Mouse (Mus musculus): ENCODE measurements around the gene Unc13b. TPM values are rescaled to one million over a fixed set of nuclear protein-coding genes. Genes with fewer than 3 reads are reported as not detected.
A peak's percentile ranks its signal among the peaks of the same experiment; 100 is the strongest.

The Unc13b gene
- polyA plus RNA-seq, 1 experiment from 2014 or later, result 3.0 TPM

- Histone ChIP-seq H3K4me2 (replicated peaks; ENCODE audit: low read depth, low read length) (no peak overlapping the region), H3K27ac (ENCODE audit: low read length) (no peak overlapping the region), H3K36me3 (ENCODE audit: insufficient read depth, low read length) (no peaks in the 10 kb centered on the region), H3K27me3 (replicated peaks; ENCODE audit: insufficient read depth, low read length) (no peaks in the 10 kb centered on the region), H3K9ac (replicated peaks; ENCODE audit: low read depth) (no peak overlapping the region), H3K4me3 (ENCODE audit: low read depth, low read length) (no peak overlapping the region), H3K9me3 (ENCODE audit: low read length) (no peaks in the 10 kb centered on the region), H3K4me1 (ENCODE audit: insufficient read depth, low read depth, low read length) (no peaks in the 10 kb centered on the region)
- ATAC-seq, result no peak
- WGBS, result 89% methylated on average over 5 of the region's 5 CpGs
- DNase-seq (ENCODE audit: low spot score), result no peak
- TF ChIP-seq EP300 (IDR thresholded peaks at IDR 0.05) (no peak), CTCF (IDR thresholded peaks at IDR 0.05) (no peak)
Measured at GRCm38 (mm10) chr4:43189381-43189780, 130.6 kb downstream of the Unc13b start.

GRCm38 (mm10) chr4:43204946-43205345, 146.2 kb downstream of the Unc13b start:
- no peak for ATAC-seq
- Histone ChIP-seq H3K36me3 (ENCODE audit: insufficient read depth, low read length) (no peaks in the 10 kb centered on the region), H3K9me3 (ENCODE audit: low read length) (no peaks in the 10 kb centered on the region), H3K4me3 (ENCODE audit: low read depth, low read length) (no peak overlapping the region), H3K9ac (replicated peaks; ENCODE audit: low read depth) (no peak overlapping the region), H3K4me1 (ENCODE audit: insufficient read depth, low read depth, low read length) (no peaks in the 10 kb centered on the region), H3K4me2 (replicated peaks; ENCODE audit: low read depth, low read length) (no peak overlapping the region), H3K27me3 (replicated peaks; ENCODE audit: insufficient read depth, low read length) (no peaks in the 10 kb centered on the region), H3K27ac (ENCODE audit: low read length) (no peak overlapping the region)
- WGBS, result 83% methylated on average over 2 of the region's 2 CpGs
- TF ChIP-seq EP300 (IDR thresholded peaks at IDR 0.05) (no peak), CTCF (IDR thresholded peaks at IDR 0.05) (no peak)
- no peak for DNase-seq (ENCODE audit: low spot score)

- Histone ChIP-seq H3K4me2 (replicated peaks; ENCODE audit: low read depth, low read length) (no peak overlapping the region), H3K4me1 (ENCODE audit: insufficient read depth, low read depth, low read length) (no peaks in the 10 kb centered on the region), H3K9ac (replicated peaks; ENCODE audit: low read depth) (no peak overlapping the region), H3K27ac (ENCODE audit: low read length) (no peak overlapping the region), H3K9me3 (ENCODE audit: low read length) (no peaks in the 10 kb centered on the region), H3K4me3 (ENCODE audit: low read depth, low read length) (no peak overlapping the region), H3K36me3 (ENCODE audit: insufficient read depth, low read length) (no peaks in the 10 kb centered on the region), H3K27me3 (replicated peaks; ENCODE audit: insufficient read depth, low read length) (no peaks in the 10 kb centered on the region)
- 69% methylated on average over 4 of the region's 4 CpGs for WGBS
- TF ChIP-seq CTCF (IDR thresholded peaks at IDR 0.05) (no peak), EP300 (IDR thresholded peaks at IDR 0.05) (no peak)
- ATAC-seq (no peak), DNase-seq (ENCODE audit: low spot score) (no peak)
Measured at GRCm38 (mm10) chr4:43205571-43205970, 146.8 kb downstream of the Unc13b start.

- H3K9ac ChIP-seq (replicated peaks; ENCODE audit: low read depth), result no peak overlapping the region
- TF ChIP-seq EP300 (IDR thresholded peaks at IDR 0.05) (no peak), CTCF (IDR thresholded peaks at IDR 0.05) (no peak)
- WGBS, result 45% methylated on average over 5 of the region's 5 CpGs
- no peaks in the 10 kb centered on the region for H3K27me3 ChIP-seq (replicated peaks; ENCODE audit: insufficient read depth, low read length)
- H3K4me3 ChIP-seq (ENCODE audit: low read depth, low read length), result no peak overlapping the region
- no peak overlapping the region for H3K27ac ChIP-seq (ENCODE audit: low read length)
- no peaks in the 10 kb centered on the region for H3K36me3 ChIP-seq (ENCODE audit: insufficient read depth, low read length)
- DNase-seq (ENCODE audit: low spot score) (no peak), ATAC-seq (no peak)
- H3K4me1 ChIP-seq (ENCODE audit: insufficient read depth, low read depth, low read length), result no peaks in the 10 kb centered on the region
- H3K9me3 ChIP-seq (ENCODE audit: low read length), result no peaks in the 10 kb centered on the region
- no peak overlapping the region for H3K4me2 ChIP-seq (replicated peaks; ENCODE audit: low read depth, low read length)
Measured at GRCm38 (mm10) chr4:43206989-43207388, 148.2 kb downstream of the Unc13b start.

- 8% methylated on average over 8 of the region's 8 CpGs for WGBS
- no peak for TF ChIP-seq EP300 (IDR thresholded peaks at IDR 0.05)
- no peak for TF ChIP-seq CTCF (IDR thresholded peaks at IDR 0.05)
- peak; percentile 71 for ATAC-seq
- no peaks in the 10 kb centered on the region for H3K36me3 ChIP-seq (ENCODE audit: insufficient read depth, low read length)
- no peaks in the 10 kb centered on the region for H3K9me3 ChIP-seq (ENCODE audit: low read length)
- H3K9ac ChIP-seq (replicated peaks; ENCODE audit: low read depth), result no peak overlapping the region
- no peak overlapping the region for H3K4me3 ChIP-seq (ENCODE audit: low read depth, low read length)
- 0 out of 2 replicates have a peak overlapping the region, but pooled peaks have one; percentile 11 for H3K4me2 ChIP-seq (replicated peaks; ENCODE audit: low read depth, low read length)
- H3K27ac ChIP-seq (ENCODE audit: low read length), result no peak overlapping the region
- DNase-seq (ENCODE audit: low spot score), result peak; percentile 55
- no peaks in the 10 kb centered on the region for H3K27me3 ChIP-seq (replicated peaks; ENCODE audit: insufficient read depth, low read length)
- H3K4me1 ChIP-seq (ENCODE audit: insufficient read depth, low read depth, low read length), result no peaks in the 10 kb centered on the region
Measured at GRCm38 (mm10) chr4:43209081-43209579, 150.4 kb downstream of the Unc13b start.

DNA sequence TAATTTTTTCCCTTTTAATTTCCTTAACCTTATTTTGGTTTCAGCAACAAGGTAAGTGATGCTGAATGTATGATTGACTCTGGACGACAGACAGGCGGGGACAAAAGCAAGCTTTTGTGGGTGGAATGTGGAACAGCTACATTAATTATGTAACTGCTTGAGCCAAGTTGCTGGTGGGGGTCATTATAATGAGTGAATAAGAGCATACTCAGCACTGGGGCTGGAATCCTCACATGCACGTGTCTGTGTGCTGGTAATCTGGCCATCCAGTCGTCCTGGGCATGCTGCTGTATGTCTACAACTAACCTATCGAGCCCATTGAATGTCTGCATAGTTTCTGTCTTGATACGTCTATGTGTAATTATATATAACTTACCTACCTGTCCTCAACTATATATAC, 150.9 kb downstream of the Unc13b start:
- Histone ChIP-seq H3K9me3 (ENCODE audit: low read length) (no peaks in the 10 kb centered on the region), H3K27me3 (replicated peaks; ENCODE audit: insufficient read depth, low read length) (no peaks in the 10 kb centered on the region), H3K9ac (replicated peaks; ENCODE audit: low read depth) (no peak overlapping the region), H3K4me2 (replicated peaks; ENCODE audit: low read depth, low read length) (no peak overlapping the region), H3K27ac (ENCODE audit: low read length) (no peak overlapping the region), H3K4me3 (ENCODE audit: low read depth, low read length) (no peak overlapping the region), H3K4me1 (ENCODE audit: insufficient read depth, low read depth, low read length) (no peaks in the 10 kb centered on the region), H3K36me3 (ENCODE audit: insufficient read depth, low read length) (no peaks in the 10 kb centered on the region)
- DNase-seq (ENCODE audit: low spot score), result no peak
- no peak for TF ChIP-seq EP300 (IDR thresholded peaks at IDR 0.05)
- 48% methylated on average over 6 of the region's 6 CpGs for WGBS
- no peak for ATAC-seq

DNA sequence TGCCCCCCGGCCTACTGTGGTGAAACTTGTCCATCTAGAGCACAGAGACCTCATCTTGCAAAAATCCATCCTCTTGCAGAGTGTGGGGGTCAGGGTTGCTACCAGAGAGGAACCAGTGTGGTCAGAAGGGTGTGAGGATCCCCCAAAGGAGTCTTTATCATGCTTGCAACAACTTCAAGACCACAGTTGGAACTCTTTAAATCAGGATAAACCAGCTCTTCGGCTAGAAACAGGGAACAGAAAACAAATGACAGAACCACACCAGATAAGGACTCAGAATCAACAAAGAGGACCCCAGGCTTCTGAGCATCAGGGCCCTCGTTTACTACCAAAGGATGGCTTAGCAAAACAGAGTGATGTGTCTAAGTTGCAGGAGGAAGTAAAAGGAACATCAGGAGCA, 157.7 kb downstream of the Unc13b start:
- Histone ChIP-seq H3K9ac (replicated peaks; ENCODE audit: low read depth) (no peak overlapping the region), H3K36me3 (ENCODE audit: insufficient read depth, low read length) (no peaks in the 10 kb centered on the region), H3K27ac (ENCODE audit: low read length) (no peak overlapping the region), H3K4me2 (replicated peaks; ENCODE audit: low read depth, low read length) (no peak overlapping the region), H3K4me1 (ENCODE audit: insufficient read depth, low read depth, low read length) (no peaks in the 10 kb centered on the region), H3K9me3 (ENCODE audit: low read length) (no peaks in the 10 kb centered on the region), H3K4me3 (ENCODE audit: low read depth, low read length) (no peak overlapping the region), H3K27me3 (replicated peaks; ENCODE audit: insufficient read depth, low read length) (no peaks in the 10 kb centered on the region)
- ATAC-seq (no peak), DNase-seq (ENCODE audit: low spot score) (no peak)
- TF ChIP-seq CTCF (IDR thresholded peaks at IDR 0.05) (no peak), EP300 (IDR thresholded peaks at IDR 0.05) (no peak)
- 33% methylated on average over 3 of the region's 3 CpGs for WGBS

Measured in lung, postnatal 0 days (tissue).